Mouse (Mus musculus): ENCODE results near the gene Rbm5.

DNA sequence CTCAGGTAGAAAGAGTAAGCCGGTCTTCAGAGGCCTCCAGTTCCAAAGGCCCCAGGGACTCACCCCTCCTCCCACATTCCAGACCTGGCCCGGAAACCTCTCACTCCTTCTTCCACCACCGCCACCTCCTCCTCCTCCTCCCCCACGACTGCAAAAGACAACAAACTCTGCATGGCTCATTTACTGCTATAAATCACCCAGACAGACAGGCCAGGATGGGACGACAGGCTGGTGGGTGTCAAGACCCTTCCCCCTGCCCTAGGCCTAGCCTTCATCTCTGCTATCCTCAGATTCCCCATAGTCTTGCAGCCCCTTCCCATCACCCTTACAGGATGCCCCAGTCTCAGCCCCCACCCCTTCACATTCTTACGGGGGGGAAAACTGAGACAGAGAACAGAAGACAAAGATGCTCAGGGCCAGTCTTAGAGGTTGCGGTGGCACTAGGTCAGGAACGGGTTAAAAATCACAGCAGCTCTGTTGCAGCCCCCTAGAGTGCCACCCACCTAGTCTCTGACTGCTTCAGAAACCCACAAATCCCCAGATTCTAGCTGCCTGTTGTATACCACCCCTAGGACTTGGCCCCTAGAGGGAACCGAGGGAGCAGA lies 71.3 kb downstream of the Rbm5 start:
- TF ChIP-seq POLR2A (IDR thresholded peaks at IDR 0.05; ENCODE audit: control insufficient read depth, extremely low read depth, insufficient read depth, low read length, poor library complexity) (no peak), CTCF (IDR thresholded peaks at IDR 0.05; ENCODE audit: borderline replicate concordance, control insufficient read depth, extremely low read depth, insufficient read depth, low read length, poor library complexity) (no peak)
